Mouse (Mus musculus) heart, embryonic 12.5 days (tissue): ENCODE data around the gene Ccr10. TPM values are rescaled to one million over a fixed set of nuclear protein-coding genes. Genes with fewer than 3 reads are reported as not detected.
A peak's percentile ranks its signal among the peaks of the same experiment; 100 is the strongest.
"Not testable (repeated sequence)": the region's sequence is repeated elsewhere in the genome, so short reads cannot be mapped to it uniquely, and the experiment has no call there.

Source experiments
- ATAC-seq: fragments of 200-750 bp; cut with Nextera tagmentation; 2 replicates; pipeline ENCODE4 v1.8.0; 2017; ENCODE audit warnings: moderate TSS enrichment, moderate library complexity; ENCODE audit not compliant: insufficient number of reproducible peaks, low FRiP score
- H3K27ac ChIP-seq: fragments of 300-500 bp; sonication (generic); 2 replicates; pipeline ENCODE4 v1.5.1; 2016; ENCODE audit warnings: mild to moderate bottlenecking, moderate library complexity; ENCODE audit not compliant: poor library complexity, severe bottlenecking
- H3K27me3 ChIP-seq: fragments of 300-500 bp; sonication (generic); replicated peaks from 2 replicates; pipeline ENCODE4 v1.6.1; 2016; ENCODE audit warnings: mild to moderate bottlenecking, moderate library complexity
- H3K36me3 ChIP-seq: fragments of 300-500 bp; sonication (generic); 2 replicates; pipeline ENCODE4 v1.6.1; 2016; ENCODE audit warnings: mild to moderate bottlenecking, moderate library complexity
- H3K4me1 ChIP-seq: fragments of 300-500 bp; sonication (generic); replicated peaks from 2 replicates; pipeline ENCODE4 v1.6.1; 2016; ENCODE audit warnings: mild to moderate bottlenecking
- H3K4me2 ChIP-seq: fragments of 300-500 bp; sonication (generic); 2 replicates; pipeline ENCODE4 v1.6.1; 2016; ENCODE audit warnings: mild to moderate bottlenecking, moderate library complexity
- H3K4me3 ChIP-seq: fragments of 300-500 bp; sonication (generic); 2 replicates; pipeline ENCODE4 v1.5.1; 2016; ENCODE audit warnings: mild to moderate bottlenecking
- H3K9ac ChIP-seq: fragments of 300-500 bp; sonication (generic); 2 replicates; pipeline ENCODE4 v1.6.1; 2016; ENCODE audit warnings: mild to moderate bottlenecking, moderate library complexity
- H3K9me3 ChIP-seq: fragments of 300-500 bp; sonication (generic); replicated peaks from 2 replicates; pipeline ENCODE4 v1.6.1; 2016; ENCODE audit warnings: mild to moderate bottlenecking, moderate library complexity
- WGBS: fragments of 180-500 bp; shearing (Covaris S2); methylation state at CpG from one replicate; pipeline ENCODE4 v1.1.7; 2016; 5-methylcytosine and 5-hydroxymethylcytosine counted together
- polyA plus RNA-seq: library from polyadenylated mRNA; unstranded; fragments of >200 nt; fragmentation: Nextera tagmentation; extraction: Ambion mirVana; gene quantifications from 2 replicates; pipeline ENCODE4 v1.2.1, GENCODE M21; 2016

The Ccr10 gene
- polyA plus RNA-seq, 1 experiment from 2014 or later: 0.15 TPM

DNA sequence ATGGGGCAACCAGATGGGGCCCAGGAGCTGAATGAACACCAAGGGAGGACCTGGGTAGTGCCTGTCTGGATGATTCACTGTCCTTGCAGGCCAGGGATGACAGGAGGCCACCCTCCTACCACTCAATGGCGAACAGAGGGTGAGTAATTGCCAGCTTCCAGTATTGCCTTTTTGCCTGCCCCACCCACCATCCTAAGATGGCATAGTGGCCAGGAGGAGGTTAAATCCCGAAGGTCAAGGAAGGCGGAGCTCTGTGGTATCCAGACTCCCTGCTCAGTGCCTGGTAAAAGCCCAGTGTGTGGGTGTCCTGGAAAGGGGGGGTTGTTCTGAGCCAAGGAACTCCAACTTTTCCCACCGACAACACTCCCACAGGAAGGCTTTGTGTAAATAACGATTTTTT is 12.9 kb downstream of the Ccr10 start:
- H3K36me3 ChIP-seq: peaks cover 63% of the 10 kb centered on the region
- peaks cover 61% of the 10 kb centered on the region for H3K27me3 ChIP-seq
- H3K9ac ChIP-seq: no peak overlapping the region
- no peak overlapping the region for H3K27ac ChIP-seq
- no peak for ATAC-seq
- H3K4me1 ChIP-seq: peaks cover 20% of the 10 kb centered on the region
- no peaks in the 10 kb centered on the region for H3K9me3 ChIP-seq
- 55% methylated on average over 5 of the region's 5 CpGs for WGBS
- no peak overlapping the region for H3K4me2 ChIP-seq
- H3K4me3 ChIP-seq: no peak overlapping the region

DNA sequence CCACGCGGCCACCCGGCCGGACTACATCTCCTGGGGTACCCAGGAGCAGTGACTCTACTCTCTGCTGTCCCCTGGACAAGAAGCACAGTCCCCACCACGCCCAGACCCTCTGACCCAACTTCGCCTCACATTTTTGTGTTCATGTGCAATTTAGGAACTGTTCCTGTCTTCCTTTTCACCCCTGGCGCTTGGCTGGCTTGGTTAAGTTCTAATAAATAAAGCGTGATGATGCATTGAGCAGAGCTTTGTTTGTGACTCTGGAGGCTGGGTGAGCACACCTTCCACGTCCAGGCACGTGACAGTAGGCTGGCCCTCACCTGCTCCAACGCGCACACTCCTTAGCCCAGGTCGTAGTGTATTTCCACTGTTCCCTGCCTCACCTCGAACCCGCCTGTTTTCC is 13.7 kb downstream of the Ccr10 start:
- Histone ChIP-seq H3K4me2 (no peak overlapping the region), H3K4me1 (peaks cover 20% of the 10 kb centered on the region), H3K9ac (no peak overlapping the region), H3K36me3 (peaks cover 56% of the 10 kb centered on the region), H3K27ac (no peak overlapping the region), H3K4me3 (no peak overlapping the region), H3K27me3 (peaks cover 53% of the 10 kb centered on the region), H3K9me3 (no peaks in the 10 kb centered on the region)
- WGBS: 85% methylated on average over 15 of the region's 15 CpGs
- ATAC-seq: no peak

DNA sequence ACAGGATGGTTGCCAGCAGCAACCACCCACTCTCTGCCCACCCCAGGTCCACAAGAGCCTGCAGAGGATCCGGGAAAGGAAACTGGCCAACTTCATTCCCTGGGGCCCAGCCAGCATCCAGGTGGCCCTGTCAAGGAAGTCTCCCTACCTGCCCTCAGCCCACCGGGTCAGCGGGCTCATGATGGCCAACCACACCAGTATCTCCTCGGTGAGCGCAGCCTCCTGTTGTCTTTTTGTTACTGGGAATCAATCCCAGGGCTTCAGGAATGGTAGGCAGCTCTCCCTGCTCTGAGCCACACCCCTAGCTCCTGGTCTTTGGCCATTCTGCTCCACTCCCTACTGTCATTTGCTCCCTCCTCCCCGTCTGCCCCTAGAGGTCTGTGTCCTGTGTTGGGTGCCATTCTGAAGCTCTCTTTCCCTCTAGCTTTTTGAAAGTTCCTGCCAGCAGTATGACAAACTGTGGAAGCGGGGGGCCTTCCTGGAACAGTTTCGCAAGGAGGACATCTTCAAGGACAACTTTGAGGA is 14.2 kb downstream of the Ccr10 start:
- not testable (repeated sequence) for H3K9ac ChIP-seq, H3K4me2 ChIP-seq, H3K4me3 ChIP-seq, ATAC-seq, H3K27ac ChIP-seq, H3K9me3 ChIP-seq
- Histone ChIP-seq H3K4me1 (peaks cover 24% of the 10 kb centered on the region), H3K36me3 (peaks cover 51% of the 10 kb centered on the region), H3K27me3 (peaks cover 48% of the 10 kb centered on the region)
- WGBS: 72% methylated on average over 8 of the region's 8 CpGs

DNA sequence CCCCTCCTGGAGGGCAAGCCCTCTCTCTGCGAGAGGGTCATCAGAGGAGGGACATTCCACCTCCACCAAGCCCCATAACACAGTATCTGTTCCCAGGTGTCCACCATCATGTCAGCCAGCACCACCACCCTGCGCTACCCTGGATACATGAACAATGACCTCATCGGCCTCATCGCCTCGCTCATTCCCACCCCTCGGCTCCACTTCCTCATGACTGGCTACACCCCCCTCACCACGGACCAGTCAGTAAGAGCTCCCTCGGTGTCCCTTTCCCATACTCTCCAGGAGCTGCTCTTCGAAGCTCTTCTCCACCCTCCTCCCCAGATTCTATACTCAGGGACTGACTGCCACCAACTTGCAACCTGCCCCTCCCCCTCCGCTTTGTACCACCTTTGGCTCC is 15.1 kb downstream of the Ccr10 start:
- peaks cover 44% of the 10 kb centered on the region for H3K36me3 ChIP-seq
- not testable (repeated sequence) for ATAC-seq, H3K9ac ChIP-seq, H3K27ac ChIP-seq, H3K4me2 ChIP-seq, H3K4me3 ChIP-seq, H3K9me3 ChIP-seq
- H3K4me1 ChIP-seq: peaks cover 21% of the 10 kb centered on the region
- 72% methylated on average over 9 of the region's 10 CpGs for WGBS
- H3K27me3 ChIP-seq: peaks cover 39% of the 10 kb centered on the region

DNA sequence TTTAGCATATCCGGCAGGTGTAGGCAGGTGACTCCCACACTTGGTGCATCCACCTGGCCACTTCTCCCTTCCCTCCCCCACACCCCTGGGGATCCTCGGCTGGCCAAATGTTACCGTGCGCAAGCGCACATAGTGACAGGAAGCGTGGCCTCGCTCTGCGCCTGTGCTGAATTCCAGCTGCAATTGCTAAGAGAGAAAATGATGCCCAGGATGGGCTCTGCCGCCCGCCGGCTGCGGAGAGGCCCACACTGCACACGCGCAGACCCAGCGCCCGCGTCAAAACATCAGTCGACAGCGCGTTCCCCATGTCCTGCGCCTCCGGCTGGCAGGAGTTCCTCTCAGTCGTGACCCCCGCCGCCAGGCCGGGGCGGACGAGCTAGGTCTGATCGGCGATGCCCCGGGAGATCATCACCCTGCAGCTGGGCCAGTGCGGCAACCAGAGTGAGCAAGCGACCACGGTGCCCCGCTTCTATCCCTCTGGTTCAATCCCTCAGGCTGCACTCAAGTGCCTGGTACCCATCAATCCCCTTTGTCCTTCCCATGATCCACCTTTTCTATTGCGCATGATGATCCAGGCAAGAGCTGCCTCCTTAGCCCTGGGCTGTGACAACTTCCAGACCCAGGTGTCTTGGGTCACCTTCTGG is 19.4 kb downstream of the Ccr10 start, which contains the start of gene Tubg2:
Gene Tubg2, plus strand, starts transcription at position 180 of the 644 bp plus-strand sequence.
- no peaks in the 10 kb centered on the region for H3K27me3 ChIP-seq
- peak within 1 kb of the TSS; percentile 14; the same call in 1 of the 2 replicates for H3K27ac ChIP-seq
- H3K9ac ChIP-seq: peak within 1 kb of the TSS; percentile 59
- 2% methylated on average over 36 of the region's 36 CpGs for whole genome bisulfite sequencing
- H3K4me1 ChIP-seq: peaks cover 5% of the 10 kb centered on the region; the same call in 1 of the 2 replicates
- no peaks in the 10 kb centered on the region for H3K9me3 ChIP-seq
- H3K4me3 ChIP-seq: peak within 1 kb of the TSS; percentile 46
- peak; percentile 66 for ATAC-seq
- H3K4me2 ChIP-seq: peak within 1 kb of the TSS; percentile 75
- H3K36me3 ChIP-seq: peaks cover 1% of the 10 kb centered on the region; the same call in 1 of the 2 replicates

DNA sequence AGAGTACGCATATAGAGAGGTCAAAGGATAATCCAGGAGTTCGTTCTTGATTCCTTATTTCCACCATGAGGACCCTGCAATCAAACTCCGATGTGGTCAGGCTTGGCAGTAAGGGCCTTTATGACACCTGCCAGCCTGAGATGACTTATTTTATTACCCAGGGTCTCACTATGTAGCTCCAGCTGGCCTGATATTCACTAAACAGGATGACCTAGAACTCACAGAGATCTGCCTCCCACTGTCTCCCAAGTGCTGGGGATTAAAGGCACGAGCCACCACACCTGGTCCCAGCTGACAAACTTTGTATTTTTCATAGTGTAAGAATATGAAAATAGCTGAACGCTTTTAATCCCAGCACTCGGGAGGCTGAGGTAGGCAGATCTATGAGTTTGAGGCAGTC is 20.1 kb downstream of the Ccr10 start:
- no peak for ATAC-seq

DNA sequence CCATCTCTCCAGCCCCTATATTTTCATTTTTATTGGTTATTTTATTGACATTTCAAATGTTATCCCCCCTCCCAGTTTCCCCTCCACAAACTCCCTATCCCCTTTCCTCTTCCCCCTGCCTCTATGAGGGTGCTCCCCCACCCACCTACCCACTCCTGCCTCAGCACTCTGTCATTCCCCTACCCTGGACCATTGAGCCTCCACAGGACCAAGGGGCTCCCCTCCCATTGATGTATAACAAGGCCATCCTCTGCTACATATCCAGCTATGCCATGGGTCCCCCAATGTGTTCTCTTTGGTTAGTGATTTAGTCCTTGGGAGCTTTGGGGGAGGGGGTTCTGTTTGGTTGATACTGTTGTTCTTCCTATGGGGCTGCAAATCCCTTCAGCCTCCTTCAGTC is 20.6 kb downstream of the Ccr10 start:
- Histone ChIP-seq H3K27ac (no peak overlapping the region), H3K9ac (no peak overlapping the region), H3K4me1 (peaks cover 6% of the 10 kb centered on the region; the same call in 1 of the 2 replicates), H3K36me3 (no peaks in the 10 kb centered on the region), H3K9me3 (no peaks in the 10 kb centered on the region), H3K4me3 (no peak overlapping the region), H3K4me2 (no peak overlapping the region), H3K27me3 (no peaks in the 10 kb centered on the region)
- no peak for ATAC-seq

More for the DNA sequence above, 20.1 kb downstream of the Ccr10 start:
- Histone ChIP-seq H3K36me3 (no peaks in the 10 kb centered on the region), H3K9me3 (no peaks in the 10 kb centered on the region), H3K4me2 (peak overlapping the region; percentile 75; the same call in 1 of the 2 replicates), H3K27me3 (no peaks in the 10 kb centered on the region), H3K27ac (no peak overlapping the region), H3K4me1 (peaks cover 5% of the 10 kb centered on the region; the same call in 1 of the 2 replicates), H3K9ac (no peak overlapping the region), H3K4me3 (no peak overlapping the region)
- 62% methylated on average over 6 of the region's 6 CpGs for WGBS

DNA sequence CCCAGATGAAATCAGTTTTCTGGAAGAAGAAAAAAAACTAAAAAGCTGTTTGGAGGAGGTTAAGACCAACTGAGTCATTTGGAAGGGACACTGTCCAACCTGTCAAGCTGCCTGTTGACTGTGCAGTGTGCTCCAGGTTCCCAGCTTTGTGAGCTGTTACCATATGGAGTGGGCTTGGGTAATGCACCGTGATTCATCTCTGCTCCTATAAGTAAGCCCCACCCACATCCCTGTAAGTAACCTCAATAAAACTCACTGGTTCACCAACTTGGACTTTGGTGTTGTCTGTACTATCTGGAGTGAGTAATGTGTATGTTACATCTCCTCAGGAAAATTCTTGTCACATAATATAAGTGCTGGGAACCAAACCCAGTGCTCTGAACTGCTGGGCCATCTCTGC is 22.4 kb downstream of the Ccr10 start:
- Histone ChIP-seq H3K9ac (no peak overlapping the region), H3K27me3 (no peaks in the 10 kb centered on the region), H3K36me3 (no peaks in the 10 kb centered on the region), H3K27ac (no peak overlapping the region), H3K4me1 (peaks cover 16% of the 10 kb centered on the region; the same call in 1 of the 2 replicates), H3K4me3 (no peak overlapping the region), H3K9me3 (no peaks in the 10 kb centered on the region), H3K4me2 (no peak overlapping the region)
- 85% methylated on average over 1 of the region's 1 CpGs for WGBS
- no peak for ATAC-seq

DNA sequence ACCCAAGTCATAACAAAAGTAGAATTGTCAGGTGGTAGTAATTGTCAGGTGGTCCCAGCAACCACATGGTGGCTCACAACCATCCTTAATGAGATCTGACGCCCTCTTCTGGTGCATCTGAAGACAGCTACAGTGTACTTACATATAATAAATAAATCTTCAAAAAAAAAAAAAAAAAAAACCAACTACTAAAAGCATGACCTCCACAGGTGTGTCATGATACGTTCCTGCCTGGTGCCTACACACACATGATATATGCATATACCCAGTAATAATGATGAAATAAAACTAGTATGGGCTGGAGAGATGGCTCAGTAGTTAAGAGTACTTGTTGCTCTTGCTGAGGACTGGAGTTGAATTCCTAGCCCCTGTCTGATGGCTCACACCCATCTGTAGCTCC is 24.2 kb downstream of the Ccr10 start:
- H3K4me2 ChIP-seq: no peak overlapping the region
- no peak overlapping the region for H3K9ac ChIP-seq
- no peak overlapping the region for H3K27ac ChIP-seq
- no peak for ATAC-seq
- H3K9me3 ChIP-seq: no peaks in the 10 kb centered on the region
- peaks cover 13% of the 10 kb centered on the region; the same call in 1 of the 2 replicates for H3K4me1 ChIP-seq
- H3K36me3 ChIP-seq: no peaks in the 10 kb centered on the region
- WGBS: 48% methylated on average over 2 of the region's 2 CpGs
- H3K4me3 ChIP-seq: no peak overlapping the region
- no peaks in the 10 kb centered on the region for H3K27me3 ChIP-seq

DNA sequence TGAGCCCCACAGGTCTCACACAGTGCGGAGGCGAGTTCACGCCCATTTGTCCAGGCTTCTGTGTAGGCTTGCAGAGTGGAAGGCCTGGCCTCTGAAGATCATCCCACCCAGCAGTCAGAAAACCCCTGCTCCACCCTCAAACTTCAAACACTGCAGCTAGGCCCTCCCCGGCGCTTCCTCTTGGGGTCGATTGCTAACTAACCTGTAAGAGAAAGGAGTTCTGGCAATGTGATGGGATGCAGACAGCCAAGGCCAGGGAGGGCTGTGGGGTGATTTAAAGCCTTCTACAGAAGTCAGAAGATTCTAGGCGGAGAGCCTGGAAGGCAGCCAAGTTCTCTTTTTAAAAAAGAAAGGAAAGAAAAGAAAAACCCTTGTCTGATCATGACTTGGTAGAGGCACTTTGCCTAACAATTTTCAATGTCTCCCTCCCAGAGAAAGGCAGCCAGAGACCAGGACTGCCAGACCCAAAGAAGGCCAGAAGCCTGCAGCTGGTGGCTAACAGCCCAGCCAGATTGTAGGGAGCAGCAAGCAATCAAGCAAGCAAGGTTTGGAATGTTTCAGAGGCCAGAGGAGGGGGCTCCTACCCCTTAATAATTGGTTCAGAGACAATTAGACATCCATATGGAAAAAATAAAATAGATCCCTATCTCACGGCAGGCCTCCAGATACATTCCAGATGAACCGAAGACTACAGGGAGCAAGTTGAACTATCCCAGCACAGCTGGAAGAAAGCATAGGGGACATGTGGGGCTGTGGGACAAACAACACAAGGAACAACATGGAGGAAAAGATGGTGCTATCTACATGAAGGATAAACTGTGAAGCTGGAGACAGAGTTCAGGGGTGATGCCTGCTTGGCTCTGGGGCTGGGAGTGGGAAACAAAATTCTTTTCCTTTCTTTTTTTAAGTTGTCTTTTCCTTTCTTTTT is 25.8 kb downstream of the Ccr10 start:
- H3K4me3 ChIP-seq: no peak overlapping the region
- H3K9me3 ChIP-seq: no peaks in the 10 kb centered on the region
- no peak overlapping the region for H3K4me2 ChIP-seq
- no peak for ATAC-seq
- H3K4me1 ChIP-seq: peaks cover 11% of the 10 kb centered on the region; the same call in 1 of the 2 replicates
- H3K27ac ChIP-seq: peak overlapping the region; percentile 21; the same call in 1 of the 2 replicates
- H3K9ac ChIP-seq: no peak overlapping the region
- H3K36me3 ChIP-seq: no peaks in the 10 kb centered on the region
- WGBS: 52% methylated on average over 9 of the region's 9 CpGs
- no peaks in the 10 kb centered on the region for H3K27me3 ChIP-seq

DNA sequence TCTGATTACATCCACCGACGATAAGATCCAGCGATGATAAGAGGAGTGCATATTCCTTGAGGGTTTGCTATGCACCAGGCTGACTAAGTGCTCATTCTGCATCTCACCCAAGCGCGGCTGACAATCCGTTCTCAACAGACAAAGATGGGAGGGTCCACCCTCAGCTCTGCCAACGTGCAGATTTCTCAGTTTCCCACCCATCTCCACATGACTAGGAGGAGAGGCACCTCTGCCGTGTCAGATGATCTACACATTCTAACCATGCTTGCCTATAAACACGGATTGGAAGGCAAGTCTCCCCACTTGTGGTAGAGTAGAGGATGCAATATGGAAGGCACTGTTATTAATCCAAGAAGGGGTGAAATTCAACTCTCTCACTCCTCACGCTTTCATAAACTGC is 26.5 kb downstream of the Ccr10 start:
- H3K9ac ChIP-seq: no peak overlapping the region
- WGBS: 69% methylated on average over 10 of the region's 10 CpGs
- peak overlapping the region; percentile 21; the same call in 1 of the 2 replicates for H3K27ac ChIP-seq
- H3K4me3 ChIP-seq: no peak overlapping the region
- no peak for ATAC-seq
- no peaks in the 10 kb centered on the region for H3K9me3 ChIP-seq
- H3K4me2 ChIP-seq: no peak overlapping the region
- H3K27me3 ChIP-seq: no peaks in the 10 kb centered on the region
- peaks cover 15% of the 10 kb centered on the region; the same call in 1 of the 2 replicates for H3K4me1 ChIP-seq
- H3K36me3 ChIP-seq: no peaks in the 10 kb centered on the region
